Mouse (Mus musculus) stomach, postnatal 0 days (tissue): ENCODE measurements at regions not wholly inside any gene's neighbourhood (a gene's known extent, or its start where the extent isn't known, plus 50 kb on each side); places are given as distances from the start of the nearest gene placed in this dataset.

Experiments used
- CTCF ChIP-seq: IDR thresholded peaks from 2 replicates; pipeline ENCODE4 v1.5.1; 2016; ENCODE audit warnings: antibody characterized with exemption, low read depth, mild to moderate bottlenecking, moderate library complexity
- EP300 ChIP-seq: optimal IDR thresholded peaks from 2 replicates; pipeline ENCODE3; 2016; ENCODE audit warnings: antibody characterized with exemption

GRCm38 (mm10) chr4:142638733-142639339, 399.6 kb upstream of the Kazn start:
- TF ChIP-seq EP300 (no peak), CTCF (no peak)
